Mouse (Mus musculus): ENCODE data around the gene Marcks.
"Not testable (repeated sequence)": the region's sequence is repeated elsewhere in the genome, so short reads cannot be mapped to it uniquely, and the experiment has no call there.

Marcks gene

GRCm38 (mm10) chr10:37135951-37136751 lies 2.6 kb downstream of the Marcks start:
- peak in 1 of 2 experiments; percentile 58 for DNase-seq (ENCODE audit: low spot score in 2 of 2)

- DNase-seq (ENCODE audit: low spot score in 2 of 2), result no peak
Measured at GRCm38 (mm10) chr10:37133876-37134708, 4.6 kb downstream of the Marcks start.

GRCm38 (mm10) chr10:37132671-37133070 lies 6.0 kb downstream of the Marcks start:
- DNase-seq (ENCODE audit: low spot score in 2 of 2), result no peak

GRCm38 (mm10) chr10:37129652-37130051 lies 9.1 kb downstream of the Marcks start:
- no peak for DNase-seq (ENCODE audit: low spot score in 2 of 2)

GRCm38 (mm10) chr10:37115329-37115728 lies 23.4 kb downstream of the Marcks start:
- DNase-seq (ENCODE audit: low spot score in 2 of 2), result no peak

- DNase-seq (ENCODE audit: low spot score in 2 of 2), result no peak
Measured at GRCm38 (mm10) chr10:37112812-37113211, 25.9 kb downstream of the Marcks start.

- no peak for DNase-seq (ENCODE audit: low spot score in 2 of 2)
Measured at GRCm38 (mm10) chr10:37112362-37112761, 26.4 kb downstream of the Marcks start.

GRCm38 (mm10) chr10:37111432-37111831 lies 27.3 kb downstream of the Marcks start:
- DNase-seq (ENCODE audit: low spot score in 2 of 2), result no peak

GRCm38 (mm10) chr10:37106871-37107627 lies 31.7 kb downstream of the Marcks start:
- no peak for DNase-seq (ENCODE audit: low spot score in 2 of 2)

- DNase-seq (ENCODE audit: low spot score in 2 of 2), result no peak
Measured at GRCm38 (mm10) chr10:37106303-37106702, 32.4 kb downstream of the Marcks start.

- no peak for DNase-seq (ENCODE audit: low spot score in 2 of 2)
Measured at GRCm38 (mm10) chr10:37102227-37103080, 36.3 kb downstream of the Marcks start.

GRCm38 (mm10) chr10:37101733-37102132 lies 37.0 kb downstream of the Marcks start:
- no peak for DNase-seq (ENCODE audit: low spot score in 2 of 2)

GRCm38 (mm10) chr10:37096529-37096928 lies 42.2 kb downstream of the Marcks start:
- no peak for DNase-seq (ENCODE audit: low spot score in 2 of 2)

- DNase-seq (ENCODE audit: low spot score in 2 of 2), result no peak
Measured at GRCm38 (mm10) chr10:37095803-37096202, 42.9 kb downstream of the Marcks start.

- DNase-seq (ENCODE audit: low spot score in 2 of 2), result no peak
Measured at GRCm38 (mm10) chr10:37093306-37093705, 45.4 kb downstream of the Marcks start.

- DNase-seq (ENCODE audit: low spot score in 2 of 2), result no peak
Measured at GRCm38 (mm10) chr10:37090411-37090810, 48.3 kb downstream of the Marcks start.

- DNase-seq (ENCODE audit: low spot score in 2 of 2), result not testable (repeated sequence)
Measured at GRCm38 (mm10) chr10:37084071-37084470, 54.6 kb downstream of the Marcks start.
